Mouse (Mus musculus) CD4-positive, CD25-positive, alpha-beta regulatory T cell, adult 4 months (primary cell): ENCODE results near the gene Pepd. TPM values are rescaled to one million over a fixed set of nuclear protein-coding genes. Genes with fewer than 3 reads are reported as not detected.

Experiments
- ATAC-seq: one replicate; pipeline ENCODE4 v1.8.0; 2017
- polyA plus RNA-seq, 2 experiments: library from polyadenylated mRNA; unstranded; fragments of 100-300 nt; shearing (Covaris generic); gene quantifications; one replicate each; pipeline ENCODE4 v1.2.1; 2017

Gene Pepd
- polyA plus RNA-seq = 10 to 100 TPM; 49.8 to 70.8 TPM

DNA sequence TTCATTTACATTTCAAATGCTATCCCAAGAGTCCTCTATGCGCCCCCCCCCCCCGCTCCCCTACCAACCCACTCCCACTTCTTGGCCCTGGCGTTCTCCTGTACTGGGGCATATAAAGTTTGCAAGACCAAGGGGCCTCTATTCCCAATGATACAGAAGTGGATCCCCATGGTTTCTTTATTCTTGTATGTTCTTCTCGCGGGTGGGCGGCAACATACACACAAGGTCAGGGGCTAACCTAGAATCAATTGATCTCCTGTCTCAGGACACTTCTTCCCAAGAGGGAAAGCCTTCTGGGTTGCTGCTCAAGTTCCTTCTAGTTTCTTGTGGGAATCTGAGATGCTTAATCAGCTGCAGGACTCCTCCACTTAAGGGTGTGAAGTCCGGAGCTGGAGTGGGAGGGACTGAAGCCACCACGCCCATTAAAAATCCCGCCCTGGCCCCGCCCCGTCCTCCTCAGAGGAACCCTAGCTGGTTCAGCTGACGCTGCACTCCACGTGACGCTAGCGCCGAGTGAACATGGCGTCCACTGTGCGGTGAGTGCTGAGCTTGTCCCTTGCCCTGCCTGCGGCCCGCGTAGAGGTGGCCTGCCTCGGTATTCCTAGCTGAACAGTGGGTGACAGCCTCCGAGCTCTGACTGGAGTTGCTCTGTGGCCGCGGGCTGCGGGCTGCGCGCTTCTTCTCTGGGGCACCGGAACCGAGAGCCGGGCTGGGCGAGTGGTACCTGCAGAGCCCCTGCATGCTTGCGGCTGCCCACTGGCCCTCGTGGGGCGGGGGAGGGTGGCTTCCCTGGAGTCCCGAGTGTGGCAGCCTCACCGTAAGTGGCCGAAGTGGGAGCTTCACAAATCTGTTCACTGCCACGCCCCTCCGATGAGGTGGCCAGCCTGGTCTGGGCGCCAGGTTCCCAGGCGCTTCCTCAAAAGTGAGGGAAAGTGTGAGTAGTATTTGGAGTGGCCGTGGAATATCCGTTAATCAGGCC lies at the start of gene Pepd:
TSS of gene Pepd (plus strand) at position 461 of the 979 bp plus-strand sequence.
- ATAC-seq = peak; percentile 97

DNA sequence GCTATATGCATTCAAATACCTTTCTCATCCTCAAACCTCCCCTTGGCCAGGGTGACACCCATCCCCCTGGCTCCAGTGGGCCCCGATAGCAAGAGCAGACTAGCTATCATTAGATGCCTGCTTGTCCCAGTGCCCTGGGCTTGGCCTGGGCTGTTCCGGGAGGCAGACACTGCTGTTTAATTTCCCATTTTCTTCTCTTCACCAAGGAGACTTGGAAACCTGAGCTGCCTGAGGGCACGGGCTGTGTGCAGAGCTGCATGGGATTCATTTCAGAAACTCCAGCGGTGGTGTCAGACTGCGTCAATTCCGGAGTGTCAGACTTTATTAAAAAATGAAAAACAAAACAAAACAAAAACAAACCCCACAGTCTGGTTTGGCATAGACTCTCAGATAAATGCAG lies 44.9 kb upstream of the Pepd start:
- ATAC-seq = no peak

DNA sequence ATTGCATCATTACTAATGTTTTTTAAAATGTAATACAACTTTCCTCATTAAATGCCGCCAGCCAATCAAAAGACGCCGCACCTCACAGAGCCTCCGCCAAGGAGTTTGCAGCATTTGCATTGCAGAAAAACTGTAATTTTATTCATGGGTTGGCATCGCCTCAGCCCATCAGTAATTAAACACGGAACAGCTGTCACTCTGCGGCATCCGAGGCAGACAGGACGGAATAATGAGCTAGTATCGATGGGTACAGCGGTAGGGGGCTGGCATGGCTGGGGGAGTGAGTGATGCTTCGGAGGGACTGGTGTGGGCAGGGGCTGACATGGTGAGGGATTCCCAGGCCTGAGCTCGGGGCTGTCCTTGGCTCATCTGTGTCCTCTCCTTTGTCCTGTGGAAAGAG lies 42.5 kb upstream of the Pepd start:
- no peak for ATAC-seq

DNA sequence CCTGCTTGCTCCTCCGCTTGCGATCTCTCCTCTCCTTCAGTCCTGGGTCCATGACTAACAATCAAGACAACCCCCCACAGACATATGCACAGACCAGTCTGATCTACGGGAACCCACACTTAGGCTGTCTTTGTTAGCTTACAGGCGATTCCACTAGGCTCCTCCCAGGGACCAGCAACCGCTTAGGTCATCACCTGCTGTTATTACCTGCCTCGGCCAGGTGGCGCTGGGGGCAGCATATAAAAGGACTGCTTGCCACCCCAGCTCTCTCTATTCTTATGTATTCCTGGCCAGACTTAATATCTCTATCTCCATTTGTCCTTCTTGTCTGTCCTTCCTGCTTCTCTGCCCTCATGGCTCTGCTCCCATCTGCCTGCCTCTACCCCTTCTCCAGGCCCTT lies 35.4 kb upstream of the Pepd start:
- no peak for ATAC-seq

DNA sequence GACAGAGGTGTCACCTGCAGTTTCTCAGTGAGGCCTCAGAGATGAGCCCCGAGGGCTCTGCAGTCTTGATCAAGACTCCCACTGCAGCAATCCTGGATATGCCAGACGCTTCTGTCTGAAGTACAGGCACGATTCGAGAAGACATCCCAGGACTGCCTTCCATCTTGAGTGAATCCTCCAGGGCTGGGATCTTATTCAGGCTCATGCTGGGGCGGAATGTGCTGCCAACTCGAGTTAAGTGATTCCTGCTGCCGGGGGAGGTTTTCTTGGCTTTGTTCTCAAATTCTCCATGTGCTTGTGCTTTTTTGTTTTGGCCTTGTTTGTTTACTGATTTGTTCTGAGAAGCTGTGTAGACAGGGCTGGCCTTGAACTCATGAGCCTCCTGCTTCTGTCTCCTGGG lies 34.4 kb upstream of the Pepd start:
- ATAC-seq = no peak

DNA sequence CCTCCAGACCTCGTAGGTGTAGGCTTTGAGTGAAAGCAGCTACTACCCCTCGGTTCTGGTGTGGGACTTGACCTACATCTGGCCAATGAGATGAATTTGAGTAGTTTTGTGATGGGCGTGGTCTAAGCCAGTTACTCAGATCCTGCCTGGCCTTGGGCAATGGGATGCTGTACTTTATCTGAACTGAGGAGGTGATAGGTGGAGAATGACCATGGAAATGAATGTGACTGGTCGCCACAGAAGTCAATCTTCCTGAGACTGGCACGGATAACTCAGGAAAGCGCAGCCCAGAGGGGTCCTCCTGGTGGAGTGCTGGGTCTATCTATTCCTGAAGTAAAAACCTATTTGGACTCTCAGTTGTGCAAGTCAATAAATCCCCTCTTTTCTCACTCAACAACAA lies 23.7 kb upstream of the Pepd start:
- no peak for ATAC-seq

DNA sequence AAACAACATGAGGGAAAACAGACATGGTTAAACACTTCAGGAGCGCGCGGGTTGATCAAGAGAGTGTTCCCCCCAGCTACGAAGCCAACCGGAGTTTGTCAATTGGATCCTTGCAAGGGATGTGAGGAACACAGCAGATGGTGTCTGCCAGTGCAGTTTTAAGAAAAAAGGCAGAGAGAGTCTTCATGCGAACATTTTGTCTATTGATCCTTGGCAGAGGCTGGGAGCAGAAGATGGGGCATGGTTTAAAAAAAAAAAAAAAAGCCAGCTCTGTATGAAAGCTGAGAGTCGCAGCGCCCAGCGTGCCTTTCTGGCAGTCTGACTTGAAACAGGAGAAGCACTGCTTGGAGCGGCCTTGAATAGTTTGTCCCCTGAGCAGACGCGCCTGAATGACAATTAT lies 23.3 kb upstream of the Pepd start:
- ATAC-seq = no peak

DNA sequence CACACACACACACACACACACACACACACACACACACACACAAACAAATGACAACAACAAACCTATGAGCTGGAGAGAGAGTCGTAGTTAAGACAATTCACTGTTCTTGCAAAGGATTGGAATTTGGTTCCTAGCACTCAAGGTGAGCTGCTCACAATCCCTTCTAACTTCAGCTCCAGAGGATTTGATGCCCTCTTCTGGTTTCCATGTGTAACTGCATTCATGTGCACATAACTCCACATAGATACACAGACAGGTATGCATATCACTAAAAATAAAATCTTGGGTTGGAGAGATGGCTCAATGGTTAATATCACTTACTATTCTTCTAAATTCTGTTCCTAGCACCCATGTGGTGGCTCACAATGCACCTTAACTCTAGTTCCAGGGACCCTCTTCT lies 19.3 kb upstream of the Pepd start:
- no peak for ATAC-seq

DNA sequence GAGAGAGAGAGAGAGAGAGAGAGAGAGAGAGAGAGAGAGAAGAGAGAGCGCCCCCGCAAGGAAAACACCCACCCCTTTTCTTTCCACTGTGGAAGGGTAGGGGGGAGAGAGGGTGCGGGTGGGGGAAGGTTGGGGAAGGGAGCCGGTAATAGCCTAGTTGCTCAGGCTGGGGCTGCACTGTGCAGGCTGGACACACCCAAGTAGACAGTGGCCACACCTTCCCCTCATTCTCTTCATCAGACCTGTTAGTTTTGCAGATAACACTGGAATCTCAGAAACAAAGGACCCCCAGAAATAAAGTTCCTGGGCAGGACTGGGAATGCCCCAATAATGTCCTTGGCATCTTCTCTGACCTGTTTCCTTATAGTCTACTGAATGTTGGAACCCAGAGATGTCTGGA lies 15.7 kb upstream of the Pepd start:
- no peak for ATAC-seq

DNA sequence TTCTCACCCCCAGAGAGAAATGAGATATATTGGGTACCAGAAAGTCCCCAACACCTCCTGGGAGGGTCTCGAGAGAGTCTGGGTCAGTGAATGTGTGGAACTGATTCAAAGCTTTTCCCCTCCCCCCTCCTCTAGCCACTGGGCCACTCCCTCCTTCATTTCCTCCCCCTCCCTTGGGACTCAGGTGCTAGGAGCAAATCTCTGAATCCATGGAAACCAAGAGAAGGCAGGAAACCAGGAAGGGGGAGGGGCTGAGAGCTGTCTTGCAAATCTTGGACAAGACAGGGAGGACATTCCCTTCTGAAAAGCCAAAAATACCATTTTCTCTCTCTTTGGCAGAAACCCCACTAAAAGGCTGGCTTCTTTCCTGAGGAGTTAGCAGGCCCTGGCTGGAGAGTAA lies 15.1 kb upstream of the Pepd start:
- no peak for ATAC-seq

DNA sequence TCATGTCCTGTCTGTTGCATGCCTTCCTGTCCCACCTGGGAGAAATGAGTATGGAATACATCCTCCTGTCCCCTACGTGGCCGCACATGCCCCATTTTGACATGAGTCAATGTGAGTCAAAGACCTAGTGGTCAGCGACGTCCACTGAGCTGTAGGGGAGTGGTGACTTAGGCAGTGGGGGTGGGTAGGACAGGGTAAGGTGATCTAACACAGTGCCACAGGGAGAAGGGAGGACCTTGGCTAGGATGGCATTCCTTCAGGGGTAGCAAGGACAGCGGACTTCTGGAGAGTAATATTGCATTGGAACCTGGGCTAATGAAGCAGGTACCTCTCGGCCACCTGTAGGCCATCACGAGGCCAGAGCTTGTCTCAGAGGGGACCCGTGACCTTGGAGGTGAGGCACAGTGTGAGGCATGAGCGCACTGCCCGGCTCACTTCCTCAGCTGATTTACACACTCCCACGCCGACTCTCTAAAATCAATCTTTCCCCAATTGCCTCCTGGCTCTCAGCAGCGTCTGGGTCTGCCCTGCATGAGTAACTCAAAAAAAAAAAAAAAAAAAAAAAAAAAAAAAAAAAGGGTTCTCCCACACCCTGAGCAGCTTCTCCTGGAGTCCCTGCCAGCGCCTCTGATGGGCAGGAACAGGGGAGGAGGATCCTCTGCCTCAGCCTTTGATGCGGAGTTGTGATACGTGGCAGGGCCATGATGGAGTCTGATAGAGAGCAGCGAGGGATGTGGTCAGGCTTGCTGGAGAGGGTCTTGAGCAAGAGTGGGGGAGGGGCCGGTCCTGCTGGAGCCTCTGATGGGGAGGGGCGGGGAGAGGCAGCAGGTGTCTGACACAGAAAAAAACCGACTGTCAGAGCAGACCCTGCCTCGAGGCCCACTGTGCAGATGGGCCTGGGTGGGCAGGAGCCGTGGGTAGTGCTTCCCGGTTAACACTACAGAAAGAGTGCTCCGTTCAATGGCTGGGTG lies 1.8 kb upstream of the Pepd start:
- ATAC-seq = no peak

DNA sequence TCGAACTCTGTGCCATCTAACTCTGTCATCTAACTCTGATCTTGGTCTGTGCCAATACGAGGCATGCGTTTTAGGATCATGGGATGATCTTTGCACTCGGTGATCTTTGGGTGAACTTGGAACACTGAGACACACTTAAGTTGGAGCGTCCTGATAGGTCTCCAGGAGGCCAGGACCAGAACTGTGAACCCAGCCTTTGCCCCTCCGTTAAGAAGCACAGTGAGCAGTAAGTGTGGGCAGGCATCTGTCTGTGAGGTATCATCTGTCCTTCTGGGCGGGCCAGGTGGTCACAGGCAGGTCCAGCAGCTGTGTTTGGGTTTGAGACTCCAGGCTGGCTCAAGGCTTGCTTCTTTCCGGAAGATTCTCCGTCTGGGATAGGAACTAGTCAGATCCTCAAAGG lies 1.8 kb downstream of the Pepd start:
- ATAC-seq = no peak

DNA sequence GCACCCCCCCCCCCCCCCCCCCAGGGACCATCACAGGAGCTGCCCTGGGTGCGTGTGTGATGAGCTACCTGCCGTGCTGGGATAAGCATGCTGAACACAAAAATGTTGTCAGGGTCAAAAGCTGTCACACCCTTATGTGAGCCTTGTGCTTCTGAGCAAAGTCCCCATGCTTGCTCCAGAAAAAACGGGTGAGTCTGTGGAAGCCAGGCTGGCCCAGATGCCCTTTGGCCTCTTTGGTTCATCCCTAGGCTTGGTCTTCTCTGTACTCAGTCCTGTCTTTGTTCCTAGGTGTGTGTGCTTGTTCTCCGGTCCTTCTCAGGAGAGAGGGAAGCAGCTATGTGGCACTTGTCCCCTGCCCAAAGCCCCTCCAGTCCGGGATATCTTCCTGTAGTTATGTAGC lies 3.4 kb downstream of the Pepd start:
- no peak for ATAC-seq

DNA sequence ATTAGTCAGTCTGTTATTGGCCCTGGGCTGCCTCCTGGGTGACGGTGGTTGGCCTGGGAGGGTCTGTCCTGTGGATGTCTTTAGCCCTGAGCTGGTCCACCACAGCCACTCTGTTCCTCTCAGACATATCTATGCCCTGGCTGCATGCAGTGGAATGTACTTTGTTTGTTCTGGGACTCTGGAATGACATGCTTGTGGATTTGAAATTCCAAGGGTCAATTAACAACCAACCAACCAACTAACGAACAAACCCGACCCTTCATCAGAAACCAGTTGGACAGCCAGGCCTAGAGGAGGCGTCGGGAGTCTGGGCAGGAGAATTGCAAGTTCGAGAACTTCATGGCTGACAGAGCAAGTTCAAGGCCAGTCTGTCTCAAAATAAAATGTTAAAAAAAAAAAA lies 5.4 kb downstream of the Pepd start:
- ATAC-seq = no peak

DNA sequence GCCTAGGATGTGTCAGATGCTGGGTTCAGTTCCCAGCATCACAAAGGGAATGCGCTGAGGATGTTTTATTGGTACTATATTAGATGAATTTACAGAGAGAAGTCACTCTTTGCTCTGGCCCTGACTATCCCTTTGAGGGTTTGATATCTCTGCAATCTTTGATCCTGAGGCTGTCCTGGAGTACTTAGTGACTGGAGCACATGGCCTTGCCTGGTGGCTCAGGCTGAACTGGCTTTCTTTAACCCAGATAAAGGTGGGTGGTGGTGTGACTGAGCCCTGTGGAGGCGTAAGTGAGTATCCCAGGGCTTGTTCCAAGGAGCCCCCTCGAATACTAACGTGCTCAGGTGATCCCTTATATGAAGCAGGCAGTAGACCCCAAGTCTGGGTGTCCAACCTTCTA lies 5.8 kb downstream of the Pepd start:
- ATAC-seq = no peak

DNA sequence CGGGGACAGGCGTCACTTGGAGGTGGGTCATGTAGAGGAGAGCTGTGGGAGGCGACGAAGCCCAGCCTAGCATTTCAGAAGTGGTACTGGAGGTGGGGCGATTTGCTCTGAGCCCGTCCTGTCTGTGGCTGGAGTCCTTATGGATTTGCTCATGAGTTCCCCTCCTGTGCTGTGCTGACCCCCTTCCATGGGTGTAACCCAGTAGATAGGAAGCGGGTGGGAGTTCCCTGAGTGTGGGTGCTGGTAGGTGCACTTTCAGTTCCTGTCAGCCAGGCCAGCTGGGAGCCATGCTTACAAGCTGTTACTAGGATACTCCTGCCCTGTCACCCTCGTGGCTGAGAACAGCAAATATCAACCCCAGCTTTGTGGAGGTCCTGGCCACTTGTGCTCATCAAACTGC lies 6.2 kb downstream of the Pepd start:
- no peak for ATAC-seq

DNA sequence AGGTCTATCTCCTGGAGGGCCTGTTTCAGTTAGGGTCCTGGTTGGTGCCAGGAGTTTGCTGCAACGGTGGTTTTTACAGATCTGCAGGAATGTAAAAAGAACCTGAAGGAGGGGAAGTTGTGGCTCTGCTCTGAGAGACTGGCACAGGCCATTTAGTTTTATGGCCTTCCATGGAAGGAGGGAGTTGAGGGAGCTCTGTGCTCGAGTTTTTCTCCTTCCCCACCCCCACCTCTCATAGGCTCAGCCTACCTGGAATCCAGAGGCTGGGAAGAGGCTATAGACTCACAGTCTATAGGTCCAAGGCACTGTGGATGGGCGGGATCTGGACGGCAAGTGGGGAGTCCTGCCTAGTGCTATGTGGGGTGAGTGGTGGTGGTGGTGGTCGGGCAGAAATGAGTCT lies 6.9 kb downstream of the Pepd start:
- no peak for ATAC-seq

DNA sequence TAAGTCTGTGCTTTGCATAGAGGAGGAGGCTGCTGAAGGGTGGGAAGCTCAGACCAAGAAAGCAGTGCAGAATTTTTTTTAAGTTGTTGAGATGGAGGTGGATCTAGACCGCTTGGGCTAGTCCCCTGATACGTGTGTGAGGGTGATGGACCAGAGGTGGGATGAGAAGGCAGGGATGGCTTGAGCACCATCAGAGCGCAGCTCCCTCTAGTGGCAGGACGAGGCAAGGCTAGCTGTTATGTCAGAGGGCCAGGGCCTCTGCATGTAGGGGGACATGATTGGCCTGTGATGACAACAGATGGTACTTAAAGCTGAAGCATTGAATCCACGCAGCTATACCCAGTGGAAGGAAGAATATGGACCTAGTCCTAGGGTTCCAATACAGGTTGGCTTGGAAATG lies 7.6 kb downstream of the Pepd start:
- ATAC-seq = peak; percentile 47

DNA sequence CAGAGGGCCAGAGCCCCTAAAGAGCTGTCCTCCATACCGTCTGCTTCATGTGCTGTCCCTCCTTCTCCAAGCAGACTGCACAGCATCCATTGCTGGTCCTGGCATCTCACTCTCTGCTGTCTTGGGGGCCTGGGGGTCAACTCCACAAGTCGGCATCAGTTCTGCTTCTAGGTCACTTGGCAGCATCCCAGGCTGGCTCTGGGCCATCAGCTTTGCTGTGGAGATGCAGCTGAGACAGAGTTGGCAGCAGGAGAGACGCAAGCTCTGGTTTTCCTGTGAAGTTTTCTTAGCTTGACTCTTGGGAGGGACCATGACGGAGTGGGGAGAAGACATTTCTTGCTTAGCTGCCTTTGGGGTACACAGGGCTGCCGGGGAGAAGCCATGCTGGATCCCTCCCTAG lies 13.0 kb downstream of the Pepd start:
- no peak for ATAC-seq

DNA sequence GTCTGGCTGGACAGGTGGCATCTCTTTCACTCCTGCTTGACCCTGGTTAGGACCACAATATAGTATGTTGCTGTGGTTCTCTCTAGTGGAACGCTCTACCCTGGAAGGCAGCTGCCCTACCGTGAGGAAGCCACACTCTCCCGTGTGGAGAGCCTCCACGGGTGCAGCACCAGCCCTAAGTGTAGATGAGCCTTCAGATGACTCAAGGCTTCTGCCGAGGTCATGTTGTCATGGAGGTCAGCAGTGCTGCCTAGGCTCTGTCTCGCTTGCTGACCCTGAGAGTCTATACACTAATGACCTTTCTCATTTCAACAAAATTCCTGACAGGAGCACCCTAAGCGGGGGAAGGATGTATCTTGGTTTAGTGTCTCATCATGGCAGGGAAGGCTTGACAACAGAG lies 13.8 kb downstream of the Pepd start:
- no peak for ATAC-seq

DNA sequence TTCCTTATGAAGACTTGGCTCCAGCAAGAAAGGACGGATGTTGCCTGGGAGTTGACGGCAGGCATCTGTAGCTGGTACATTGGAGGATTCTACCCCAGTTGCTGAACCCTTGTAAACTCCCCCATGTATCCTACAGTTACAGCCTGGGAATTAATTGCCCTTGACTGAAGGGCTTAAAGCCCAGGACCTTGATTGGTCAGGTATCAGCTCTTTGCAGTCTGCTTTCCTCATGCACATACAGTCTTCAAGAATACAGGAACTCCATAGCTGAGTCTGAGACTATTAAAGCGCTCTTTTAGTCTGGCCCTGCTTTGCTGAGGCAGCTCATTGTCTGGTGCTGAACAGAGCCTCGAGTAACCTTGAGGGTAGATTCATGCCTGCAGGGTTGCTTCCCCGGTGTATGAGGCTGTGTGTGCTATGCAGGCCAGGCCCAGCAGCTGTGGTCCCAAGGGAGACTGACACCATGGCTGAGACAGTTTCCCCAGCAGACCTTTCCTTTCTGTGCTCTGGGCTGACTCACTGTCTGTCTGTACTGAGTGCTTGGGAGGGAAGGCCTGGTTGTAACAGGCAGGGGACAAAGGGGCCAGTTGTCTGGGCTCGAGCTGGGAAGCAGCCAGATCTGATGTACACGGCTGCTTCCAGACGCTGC lies 17.6 kb downstream of the Pepd start:
- no peak for ATAC-seq

DNA sequence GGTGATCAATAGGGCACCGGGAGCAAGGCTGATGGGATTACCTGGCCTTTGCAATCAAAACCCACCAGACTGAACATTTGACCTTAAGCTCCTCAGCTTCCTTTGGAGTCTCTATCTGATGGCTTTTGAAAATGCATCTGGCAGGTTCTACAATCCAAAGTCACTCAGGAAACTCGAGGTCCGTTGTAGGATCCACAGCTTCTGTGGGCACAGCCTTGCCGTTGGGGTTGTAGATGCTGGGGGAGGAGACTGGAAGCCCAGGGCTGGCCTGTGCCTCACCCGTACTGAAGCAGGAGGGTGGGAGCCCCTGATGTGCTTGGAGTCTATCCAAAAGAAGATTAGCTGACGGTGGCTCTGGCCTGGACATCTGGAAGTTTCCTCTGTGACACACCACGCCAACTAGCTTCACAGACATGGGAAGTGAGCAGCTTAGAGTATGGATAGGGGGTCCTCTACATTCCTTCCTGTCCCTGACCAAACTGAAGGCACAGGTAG lies 18.1 kb downstream of the Pepd start:
- ATAC-seq = no peak

DNA sequence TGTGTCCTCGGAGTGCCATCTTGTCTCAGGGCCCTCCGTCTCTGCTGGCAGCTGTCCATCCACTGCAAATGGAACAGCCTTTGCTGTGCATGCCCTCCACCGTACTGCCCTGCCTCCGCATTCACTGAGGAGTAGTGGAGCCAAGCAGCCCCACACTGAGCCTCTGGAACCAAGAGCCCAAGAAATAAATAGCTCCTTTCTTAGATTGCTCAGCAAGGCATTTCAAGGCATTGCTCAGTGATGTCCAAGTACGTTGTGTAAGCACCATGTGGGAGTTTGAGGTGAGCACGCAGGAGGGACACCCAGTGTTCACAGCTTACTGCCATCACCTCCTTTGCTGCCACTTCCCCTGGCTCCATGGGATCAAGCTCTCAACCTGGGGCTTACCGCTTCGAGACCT lies 20.5 kb downstream of the Pepd start:
- ATAC-seq = no peak
